Mouse (Mus musculus): Measurements from ENCODE around the gene Nt5c2. TPM values are rescaled to one million over a fixed set of nuclear protein-coding genes. Genes with fewer than 3 reads are reported as not detected.
A peak's percentile ranks its signal among the peaks of the same experiment; 100 is the strongest.

The Nt5c2 gene
- polyA plus RNA-seq, 1 experiment from 2014 or later: 45.3 TPM

DNA sequence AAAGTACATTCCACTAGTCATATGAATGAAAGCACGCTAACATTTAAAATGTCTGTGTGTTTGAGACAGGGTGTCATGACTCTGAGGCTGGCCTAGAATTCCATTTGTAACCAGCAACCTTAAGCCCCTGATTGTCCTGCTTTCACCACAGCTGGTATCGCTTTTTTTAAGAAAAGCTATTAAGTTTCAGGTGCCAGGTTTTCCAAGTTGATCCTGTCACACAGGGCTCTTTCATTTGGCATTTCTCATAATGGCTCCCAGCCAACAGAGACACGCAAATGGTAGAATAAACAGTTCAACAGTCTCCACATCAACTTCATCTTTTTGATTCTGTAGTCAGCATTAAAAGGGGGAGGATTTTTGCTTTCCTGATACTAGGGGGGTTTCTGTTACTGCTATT, 56.4 kb downstream of the Nt5c2 start:
- WGBS: 40% methylated on average over 3 of the region's 3 CpGs

GRCm38 (mm10) chr19:46957971-46958370, 57.0 kb downstream of the Nt5c2 start:
- Histone ChIP-seq H3K36me3 (ENCODE audit: insufficient read depth, low read length) (no peaks in the 10 kb centered on the region), H3K9ac (replicated peaks; ENCODE audit: low read depth) (no peak overlapping the region), H3K27me3 (replicated peaks; ENCODE audit: insufficient read depth, low read length) (no peaks in the 10 kb centered on the region), H3K9me3 (ENCODE audit: low read length) (no peaks in the 10 kb centered on the region), H3K4me3 (ENCODE audit: low read depth, low read length) (no peak overlapping the region), H3K27ac (ENCODE audit: low read length) (no peak overlapping the region), H3K4me2 (replicated peaks; ENCODE audit: low read depth, low read length) (no peak overlapping the region), H3K4me1 (ENCODE audit: insufficient read depth, low read depth, low read length) (peaks cover 11% of the 10 kb centered on the region; the same call in 1 of the 2 replicates)
- DNase-seq (ENCODE audit: low spot score): no peak
- WGBS: 65% methylated on average over 4 of the region's 4 CpGs
- TF ChIP-seq CTCF (IDR thresholded peaks at IDR 0.05) (no peak), EP300 (IDR thresholded peaks at IDR 0.05) (no peak)
- ATAC-seq: no peak

More for the DNA sequence above, 56.4 kb downstream of the Nt5c2 start:
- ATAC-seq (no peak), DNase-seq (ENCODE audit: low spot score) (no peak)
- Histone ChIP-seq H3K4me3 (ENCODE audit: low read depth, low read length) (no peak overlapping the region), H3K4me2 (replicated peaks; ENCODE audit: low read depth, low read length) (no peak overlapping the region), H3K36me3 (ENCODE audit: insufficient read depth, low read length) (no peaks in the 10 kb centered on the region), H3K9ac (replicated peaks; ENCODE audit: low read depth) (no peak overlapping the region), H3K9me3 (ENCODE audit: low read length) (no peaks in the 10 kb centered on the region), H3K4me1 (ENCODE audit: insufficient read depth, low read depth, low read length) (peaks cover 14% of the 10 kb centered on the region; the same call in 1 of the 2 replicates), H3K27ac (ENCODE audit: low read length) (no peak overlapping the region), H3K27me3 (replicated peaks; ENCODE audit: insufficient read depth, low read length) (no peaks in the 10 kb centered on the region)
- no peak for TF ChIP-seq CTCF (IDR thresholded peaks at IDR 0.05)
- TF ChIP-seq EP300 (IDR thresholded peaks at IDR 0.05): no peak

DNA sequence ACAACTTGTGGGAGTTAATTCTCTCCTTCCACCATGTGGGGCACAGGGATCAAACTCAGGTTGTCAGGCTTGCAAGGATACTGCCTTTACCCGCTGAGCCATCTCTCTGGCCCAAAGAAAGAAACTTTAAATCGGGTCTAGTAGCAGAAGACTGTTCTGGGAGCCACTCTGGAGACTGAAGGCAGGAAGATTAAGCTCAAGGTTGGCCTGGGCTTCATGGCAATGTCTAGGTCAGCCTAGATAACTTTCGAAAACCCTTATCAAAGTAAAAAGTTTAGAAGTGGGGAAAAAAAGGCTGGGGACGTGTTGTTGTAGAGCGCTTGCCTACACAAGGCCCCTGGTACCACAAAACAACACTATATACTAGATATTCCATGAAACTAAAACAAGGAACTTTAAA, 58.0 kb downstream of the Nt5c2 start:
- H3K4me1 ChIP-seq (ENCODE audit: insufficient read depth, low read depth, low read length): peaks cover 6% of the 10 kb centered on the region; the same call in 1 of the 2 replicates
- H3K27ac ChIP-seq (ENCODE audit: low read length): no peak overlapping the region
- no peaks in the 10 kb centered on the region for H3K36me3 ChIP-seq (ENCODE audit: insufficient read depth, low read length)
- H3K27me3 ChIP-seq (replicated peaks; ENCODE audit: insufficient read depth, low read length): no peaks in the 10 kb centered on the region
- ATAC-seq (no peak), DNase-seq (ENCODE audit: low spot score) (no peak)
- no peak overlapping the region for H3K4me3 ChIP-seq (ENCODE audit: low read depth, low read length)
- no peak overlapping the region for H3K9ac ChIP-seq (replicated peaks; ENCODE audit: low read depth)
- TF ChIP-seq EP300 (IDR thresholded peaks at IDR 0.05) (no peak), CTCF (IDR thresholded peaks at IDR 0.05) (no peak)
- H3K9me3 ChIP-seq (ENCODE audit: low read length): no peaks in the 10 kb centered on the region
- 78% methylated on average over 5 of the region's 5 CpGs for WGBS
- no peak overlapping the region for H3K4me2 ChIP-seq (replicated peaks; ENCODE audit: low read depth, low read length)

DNA sequence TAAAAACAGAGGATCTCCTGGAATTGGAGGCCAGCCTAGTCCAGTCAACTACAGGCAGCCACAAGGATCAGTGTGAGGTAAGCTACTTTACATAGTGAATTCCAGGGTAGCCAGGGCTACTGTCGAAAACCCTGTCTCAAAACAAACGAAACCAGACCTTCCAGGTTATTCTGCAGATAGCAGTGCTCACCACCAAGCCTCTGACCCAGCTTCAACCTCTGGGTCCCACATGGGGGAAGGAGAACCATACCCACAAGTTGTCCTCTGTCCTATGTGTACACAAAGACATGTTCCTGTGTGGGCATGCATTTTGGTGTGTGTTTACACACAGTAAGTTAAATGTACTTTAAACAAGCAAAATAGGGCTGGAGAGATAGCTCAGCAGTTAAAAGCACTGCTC, 58.5 kb downstream of the Nt5c2 start:
- no peak overlapping the region for H3K9ac ChIP-seq (replicated peaks; ENCODE audit: low read depth)
- no peaks in the 10 kb centered on the region for H3K9me3 ChIP-seq (ENCODE audit: low read length)
- TF ChIP-seq CTCF (IDR thresholded peaks at IDR 0.05) (no peak), EP300 (IDR thresholded peaks at IDR 0.05) (no peak)
- no peak; the same call in 1 of the 2 replicates for ATAC-seq
- 54% methylated on average over 2 of the region's 2 CpGs for WGBS
- no peaks in the 10 kb centered on the region for H3K36me3 ChIP-seq (ENCODE audit: insufficient read depth, low read length)
- H3K4me3 ChIP-seq (ENCODE audit: low read depth, low read length): no peak overlapping the region
- H3K4me2 ChIP-seq (replicated peaks; ENCODE audit: low read depth, low read length): no peak overlapping the region
- peak; percentile 39 for DNase-seq (ENCODE audit: low spot score)
- H3K27ac ChIP-seq (ENCODE audit: low read length): no peak overlapping the region
- H3K27me3 ChIP-seq (replicated peaks; ENCODE audit: insufficient read depth, low read length): no peaks in the 10 kb centered on the region
- peaks cover 6% of the 10 kb centered on the region; the same call in 1 of the 2 replicates for H3K4me1 ChIP-seq (ENCODE audit: insufficient read depth, low read depth, low read length)

DNA sequence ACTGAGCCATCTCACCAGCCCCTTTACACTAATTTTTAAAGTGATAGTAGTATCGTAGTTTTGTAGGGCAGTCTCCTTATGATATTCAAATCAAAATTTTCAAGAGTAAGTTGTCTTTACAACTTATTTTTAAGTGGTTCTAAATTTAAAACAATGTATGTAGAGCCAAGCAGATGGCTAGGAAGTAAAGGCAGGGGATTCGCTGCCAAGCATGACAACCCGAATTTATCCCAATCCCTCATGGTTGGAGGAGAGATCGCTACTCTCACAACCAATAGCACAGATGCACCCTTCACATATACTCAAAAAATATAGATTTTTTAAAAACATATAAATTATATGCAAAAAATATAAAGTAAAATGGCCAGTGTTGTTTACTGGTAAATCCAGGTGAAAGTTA, 59.3 kb downstream of the Nt5c2 start:
- no peak for ATAC-seq
- H3K4me3 ChIP-seq (ENCODE audit: low read depth, low read length): no peak overlapping the region
- no peaks in the 10 kb centered on the region for H3K9me3 ChIP-seq (ENCODE audit: low read length)
- no peak for DNase-seq (ENCODE audit: low spot score)
- H3K27me3 ChIP-seq (replicated peaks; ENCODE audit: insufficient read depth, low read length): no peaks in the 10 kb centered on the region
- H3K27ac ChIP-seq (ENCODE audit: low read length): no peak overlapping the region
- 97% methylated on average over 4 of the region's 4 CpGs for WGBS
- H3K4me1 ChIP-seq (ENCODE audit: insufficient read depth, low read depth, low read length): peaks cover 6% of the 10 kb centered on the region; the same call in 1 of the 2 replicates
- TF ChIP-seq EP300 (IDR thresholded peaks at IDR 0.05) (no peak), CTCF (IDR thresholded peaks at IDR 0.05) (no peak)
- H3K4me2 ChIP-seq (replicated peaks; ENCODE audit: low read depth, low read length): no peak overlapping the region
- H3K9ac ChIP-seq (replicated peaks; ENCODE audit: low read depth): no peak overlapping the region
- H3K36me3 ChIP-seq (ENCODE audit: insufficient read depth, low read length): no peaks in the 10 kb centered on the region

- H3K9me3 ChIP-seq (ENCODE audit: low read length): no peaks in the 10 kb centered on the region
- 70% methylated on average over 3 of the region's 3 CpGs for WGBS
- H3K36me3 ChIP-seq (ENCODE audit: insufficient read depth, low read length): 0 out of 2 replicates have a peak, but pooled peaks cover 5% of the 10 kb centered on the region
- H3K9ac ChIP-seq (replicated peaks; ENCODE audit: low read depth): no peak overlapping the region
- H3K4me2 ChIP-seq (replicated peaks; ENCODE audit: low read depth, low read length): no peak overlapping the region
- H3K27me3 ChIP-seq (replicated peaks; ENCODE audit: insufficient read depth, low read length): no peaks in the 10 kb centered on the region
- ATAC-seq: no peak
- peaks cover under 1% of the 10 kb centered on the region; the same call in 1 of the 2 replicates for H3K4me1 ChIP-seq (ENCODE audit: insufficient read depth, low read depth, low read length)
- H3K4me3 ChIP-seq (ENCODE audit: low read depth, low read length): no peak overlapping the region
- peak overlapping the region; percentile 39; the same call in 1 of the 2 replicates for H3K27ac ChIP-seq (ENCODE audit: low read length)
- no peak for DNase-seq (ENCODE audit: low spot score)
- TF ChIP-seq CTCF (IDR thresholded peaks at IDR 0.05) (no peak), EP300 (IDR thresholded peaks at IDR 0.05) (0 out of 2 replicates have a peak, but pooled peaks have one; percentile 21)
These were observed 61.4 kb downstream of the Nt5c2 start for GRCm38 (mm10) chr19:46953536-46953935.

- DNase-seq (ENCODE audit: low spot score): no peak
- no peak for ATAC-seq
- H3K36me3 ChIP-seq (ENCODE audit: insufficient read depth, low read length): 0 out of 2 replicates have a peak, but pooled peaks cover 5% of the 10 kb centered on the region
- H3K27ac ChIP-seq (ENCODE audit: low read length): no peak overlapping the region
- H3K9ac ChIP-seq (replicated peaks; ENCODE audit: low read depth): no peak overlapping the region
- TF ChIP-seq CTCF (IDR thresholded peaks at IDR 0.05) (no peak), EP300 (IDR thresholded peaks at IDR 0.05) (no peak)
- WGBS: 57% methylated on average over 5 of the region's 5 CpGs
- no peak overlapping the region for H3K4me2 ChIP-seq (replicated peaks; ENCODE audit: low read depth, low read length)
- no peaks in the 10 kb centered on the region for H3K4me1 ChIP-seq (ENCODE audit: insufficient read depth, low read depth, low read length)
- no peaks in the 10 kb centered on the region for H3K9me3 ChIP-seq (ENCODE audit: low read length)
- H3K4me3 ChIP-seq (ENCODE audit: low read depth, low read length): no peak overlapping the region
- H3K27me3 ChIP-seq (replicated peaks; ENCODE audit: insufficient read depth, low read length): no peaks in the 10 kb centered on the region
These were observed 62.0 kb downstream of the Nt5c2 start for GRCm38 (mm10) chr19:46952986-46953385.

All from lung, postnatal 0 days (tissue).